Mouse (Mus musculus): ENCODE measurements around the gene Igflr1.

The Igflr1 gene

DNA sequence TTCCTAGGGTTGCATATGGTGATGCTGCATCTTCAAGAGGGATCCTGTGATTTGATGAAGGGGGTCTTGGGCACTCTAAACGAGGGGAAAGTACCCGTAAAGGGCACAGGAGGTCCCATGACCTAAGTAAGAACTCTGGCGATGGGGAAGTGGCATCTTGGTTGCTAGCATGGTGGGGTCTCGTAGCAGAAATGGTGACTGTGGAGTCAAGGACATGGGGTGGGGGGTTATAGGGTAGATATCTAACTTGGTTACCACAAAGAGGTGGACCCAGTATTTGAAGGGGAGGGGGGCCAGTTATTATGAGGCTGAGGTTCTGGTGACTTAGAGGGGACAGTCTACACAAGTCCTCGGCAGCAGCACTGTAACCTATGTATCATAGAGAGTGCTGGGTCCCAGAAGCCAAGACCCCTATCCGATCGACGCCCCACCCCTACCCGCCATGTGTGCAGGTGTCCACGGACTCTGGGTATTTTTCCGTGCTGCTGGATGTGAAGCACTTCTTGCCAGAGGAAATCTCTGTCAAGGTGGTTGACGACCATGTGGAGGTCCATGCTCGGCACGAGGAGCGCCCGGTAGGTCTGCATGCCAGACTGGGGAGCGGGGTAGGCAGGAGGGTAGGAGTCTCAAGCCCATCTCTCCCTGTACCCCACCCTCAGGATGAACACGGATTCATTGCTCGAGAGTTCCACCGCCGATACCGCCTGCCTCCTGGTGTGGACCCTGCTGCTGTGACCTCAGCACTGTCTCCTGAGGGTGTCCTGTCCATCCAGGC is 11.2 kb upstream of the Igflr1 start:
- no peak for DNase-seq (ENCODE audit: low read depth)

DNA sequence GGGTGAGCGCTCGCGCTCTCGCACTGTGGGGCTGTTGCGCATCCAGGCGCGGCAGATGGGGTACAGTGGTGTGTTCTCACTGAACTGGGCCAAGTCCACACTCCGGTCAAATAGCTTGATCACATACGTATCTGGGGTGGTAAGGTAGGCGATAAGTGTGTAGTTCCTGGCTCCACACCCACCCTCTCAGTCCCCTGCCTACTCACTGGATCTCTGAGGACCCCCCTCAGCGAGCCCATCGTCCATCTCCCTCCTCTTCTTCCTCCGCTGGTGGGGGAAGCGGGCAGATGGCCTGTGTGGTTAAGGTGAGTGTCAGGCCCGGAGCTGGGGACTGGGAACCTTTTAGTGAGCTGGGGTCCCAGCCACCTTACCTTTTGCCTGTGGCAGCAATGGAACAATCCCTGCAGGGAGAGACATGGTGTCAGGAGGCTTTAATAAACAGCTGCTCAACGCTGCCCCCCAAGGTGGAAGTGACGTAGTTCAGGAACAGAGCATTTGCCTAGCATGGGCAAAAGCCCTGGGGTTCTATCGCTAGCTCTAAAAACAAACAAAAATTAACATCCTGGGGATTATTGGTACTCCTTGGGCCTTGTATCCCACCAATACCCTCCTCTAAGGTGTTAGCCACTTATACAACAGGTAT is 8.2 kb upstream of the Igflr1 start:
- peak; percentile 46 for DNase-seq (ENCODE audit: low read depth)

DNA sequence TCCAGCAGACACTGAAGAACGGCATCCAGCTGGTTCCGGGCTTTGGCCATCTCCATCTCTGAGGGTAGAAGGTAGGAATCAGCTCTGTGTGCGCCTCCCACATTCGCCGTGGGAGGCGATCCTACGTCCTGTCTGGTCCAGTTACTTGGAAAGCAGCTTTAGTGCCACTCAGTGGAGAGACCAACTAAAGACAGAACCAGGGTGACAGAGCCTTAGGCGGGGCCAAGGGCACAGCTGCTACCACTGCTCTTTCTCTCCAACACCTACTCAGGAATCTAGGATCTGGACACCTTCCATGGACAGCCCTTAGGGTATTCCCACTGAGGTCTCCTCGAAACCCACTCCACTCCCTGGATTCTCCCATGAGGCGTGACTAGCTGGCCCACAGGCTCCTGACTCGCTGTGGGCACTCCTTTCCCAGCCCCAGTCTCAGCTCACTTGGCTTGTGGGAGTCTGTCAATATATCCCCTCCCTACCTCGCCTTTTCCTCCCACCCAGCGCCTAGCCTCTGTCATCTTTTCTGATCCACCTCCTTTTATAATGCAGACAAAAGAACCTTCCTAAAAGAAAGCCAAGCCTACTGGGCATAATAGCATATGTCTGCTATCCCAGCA is 7.2 kb upstream of the Igflr1 start:
- DNase-seq (ENCODE audit: low read depth) = no peak

DNA sequence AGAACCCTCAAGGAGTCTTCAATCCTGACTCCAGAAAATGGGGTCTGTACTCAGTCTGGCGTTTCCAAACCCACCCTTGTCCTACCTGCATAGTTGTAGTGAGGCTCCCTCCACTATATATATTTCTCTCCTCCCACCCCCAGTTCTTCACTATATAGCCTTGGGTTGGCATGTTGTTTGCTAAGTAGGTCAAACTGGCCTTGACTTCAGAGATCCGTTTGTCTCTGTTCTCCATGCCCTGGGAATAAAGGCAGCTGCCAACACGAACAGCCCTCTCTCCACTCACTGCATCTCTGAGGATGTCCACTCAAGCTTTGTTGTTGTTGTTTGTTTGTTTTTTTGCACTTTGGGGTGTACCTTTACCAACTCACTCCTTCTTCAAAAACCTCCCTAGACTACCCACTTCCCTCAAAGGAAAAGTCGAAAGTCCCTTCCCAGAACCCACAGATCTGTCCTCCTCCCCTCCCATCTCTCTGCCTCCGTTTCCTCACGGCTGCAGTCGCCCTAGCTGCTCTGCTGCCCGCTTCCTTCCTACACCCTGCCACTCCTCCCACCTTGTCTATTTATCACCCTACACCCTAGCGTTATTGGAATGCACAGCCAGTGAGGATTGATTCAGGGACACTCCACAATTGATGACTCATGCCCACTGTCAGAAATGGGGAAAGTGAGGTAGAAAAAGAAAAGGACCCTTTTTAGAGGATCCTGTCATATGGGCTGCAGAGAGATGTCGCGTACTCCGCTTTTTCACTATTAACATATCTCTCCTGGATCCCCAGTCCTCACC is 6.4 kb upstream of the Igflr1 start:
- DNase-seq (ENCODE audit: low read depth) = no peak

DNA sequence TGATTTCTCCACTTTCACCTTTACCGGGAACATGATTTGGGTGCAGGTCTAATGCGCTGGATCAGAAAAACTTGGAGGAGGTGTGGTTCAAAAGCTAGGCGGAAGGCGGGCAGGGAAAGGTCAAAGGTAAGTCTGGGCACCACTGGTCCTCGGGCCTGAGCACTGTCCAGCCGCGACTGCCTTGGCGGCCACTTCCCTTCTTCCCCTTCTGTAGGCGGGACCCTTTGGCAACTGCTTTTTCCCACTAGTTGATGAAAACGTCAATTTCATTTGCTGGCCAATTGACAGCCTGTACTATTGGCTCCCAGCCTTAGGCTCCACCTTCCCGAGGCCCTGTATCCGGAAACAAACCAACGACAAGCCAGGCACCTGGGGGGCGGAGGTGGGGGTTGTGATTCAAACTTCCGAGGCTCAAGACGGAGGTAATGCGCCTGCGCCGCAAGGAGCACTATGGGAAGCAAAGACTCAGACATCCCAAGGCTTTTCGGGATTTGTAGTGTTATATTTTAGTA is 5.7 kb upstream of the Igflr1 start, which contains the start of gene Lin37:
Gene Lin37 (minus strand): TSS at position 396 of the 512 bp plus-strand sequence.
- DNase-seq (ENCODE audit: low read depth) = peak; percentile 99

DNA sequence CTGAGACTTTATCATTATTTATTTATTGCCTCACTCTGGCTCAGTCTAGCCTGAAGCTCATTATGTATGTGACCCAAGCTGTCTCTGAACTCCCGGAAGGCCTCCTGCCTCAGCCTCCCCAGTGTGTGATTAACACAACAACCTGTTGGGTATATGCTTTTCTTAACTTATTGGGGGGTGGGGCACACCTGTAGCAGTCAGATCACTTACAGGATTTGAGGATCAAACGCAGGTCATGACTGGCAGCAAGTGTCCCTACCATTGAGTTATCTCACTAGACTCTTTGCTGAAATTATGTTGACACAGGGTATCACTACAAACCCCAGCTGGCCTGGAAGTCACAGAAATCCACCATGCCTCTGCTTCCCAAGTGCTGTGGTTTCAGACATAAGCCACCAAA is 4.9 kb upstream of the Igflr1 start:
- DNase-seq (ENCODE audit: low read depth) = no peak

DNA sequence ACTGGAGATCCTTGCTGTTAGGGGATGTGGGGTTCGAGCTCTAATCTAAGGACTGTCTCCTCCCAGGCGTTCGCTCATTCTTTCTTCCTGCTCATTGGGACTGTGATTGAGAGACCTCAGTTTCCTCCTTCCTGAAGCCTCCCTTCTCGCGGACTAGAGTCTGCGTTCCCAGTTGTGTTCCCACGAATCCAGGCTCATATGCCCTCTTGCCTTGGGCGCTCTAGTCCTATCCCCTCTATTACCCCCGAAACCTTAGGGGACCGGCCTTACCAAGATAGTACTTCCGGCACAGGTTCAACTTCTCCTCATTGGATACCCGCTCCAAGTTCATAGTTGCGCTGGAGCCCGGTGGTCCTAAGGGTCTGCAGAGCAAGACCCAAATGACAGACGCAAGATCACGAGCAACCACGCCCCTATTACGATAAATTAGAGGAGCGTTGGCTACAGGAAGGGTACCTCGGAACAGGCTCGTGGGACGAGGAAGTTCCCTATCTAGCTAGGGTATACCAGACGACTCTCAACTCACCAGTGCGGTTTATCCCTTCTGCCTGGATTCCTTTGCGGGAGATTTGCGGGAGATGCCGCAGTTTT is 2.6 kb upstream of the Igflr1 start:
- no peak for DNase-seq (ENCODE audit: low read depth)

DNA sequence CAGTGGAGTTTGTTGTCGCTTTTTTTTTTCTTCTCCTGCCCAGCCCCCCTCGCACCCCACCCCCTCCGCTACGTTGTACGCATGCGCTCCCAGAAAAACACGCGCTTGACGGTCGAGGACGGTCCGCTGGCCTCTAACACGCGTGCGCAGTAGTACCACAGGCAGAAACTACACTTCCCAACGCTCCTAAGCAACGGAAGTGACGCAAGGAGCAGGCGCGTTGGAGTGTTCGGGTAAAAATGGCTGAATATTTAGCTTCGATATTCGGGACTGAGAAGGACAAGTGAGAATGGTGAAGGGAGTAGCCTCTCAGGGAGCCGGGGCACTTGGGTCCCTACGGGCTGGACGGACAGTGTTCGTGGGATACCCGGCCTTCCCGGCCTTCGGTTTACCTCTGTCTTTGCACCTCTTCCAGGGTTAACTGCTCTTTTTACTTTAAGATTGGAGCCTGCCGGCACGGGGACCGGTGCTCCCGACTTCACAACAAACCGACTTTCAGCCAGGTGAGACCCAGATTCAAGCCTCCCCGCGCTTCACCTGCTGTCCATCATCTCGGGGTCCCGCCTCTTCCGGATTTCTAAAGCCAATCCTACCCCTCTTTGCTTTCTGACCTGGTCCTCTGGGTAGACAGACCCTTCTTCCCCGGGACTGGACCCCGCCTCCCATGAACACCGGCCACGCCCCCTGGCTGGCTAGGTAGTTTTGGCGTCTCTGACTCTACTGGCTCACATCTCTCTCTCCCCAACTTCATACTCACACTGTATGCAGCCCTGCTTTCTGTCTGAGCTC is 1.9 kb upstream of the Igflr1 start, which contains the start of the genes U2af1l4, Gm49396 and Psenen:
Gene U2af1l4 (plus strand): TSS at position 185 of the 789 bp plus-strand sequence.
Gene Gm49396 (plus strand): TSS at position 228 of the 789 bp plus-strand sequence.
Gene Psenen (minus strand): TSS at position 511 of the 789 bp plus-strand sequence.
- DNase-seq (ENCODE audit: low read depth) = peak; percentile 99

DNA sequence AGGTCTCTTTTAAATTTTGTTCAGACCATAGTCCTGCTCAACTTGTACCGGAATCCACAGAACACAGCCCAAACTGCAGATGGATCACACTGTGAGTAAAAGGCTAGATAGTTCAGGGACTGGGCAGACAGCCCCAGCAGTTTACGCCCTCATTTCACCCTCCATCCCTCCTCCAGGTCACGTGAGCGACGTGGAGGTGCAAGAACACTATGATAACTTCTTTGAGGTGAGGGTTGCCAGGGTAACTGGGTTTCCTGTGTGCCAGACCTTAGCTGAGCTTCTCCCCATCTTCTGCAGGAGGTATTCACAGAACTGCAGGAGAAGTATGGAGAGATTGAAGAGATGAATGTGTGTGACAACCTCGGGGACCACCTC is 1.3 kb upstream of the Igflr1 start:
- no peak for DNase-seq (ENCODE audit: low read depth)

DNA sequence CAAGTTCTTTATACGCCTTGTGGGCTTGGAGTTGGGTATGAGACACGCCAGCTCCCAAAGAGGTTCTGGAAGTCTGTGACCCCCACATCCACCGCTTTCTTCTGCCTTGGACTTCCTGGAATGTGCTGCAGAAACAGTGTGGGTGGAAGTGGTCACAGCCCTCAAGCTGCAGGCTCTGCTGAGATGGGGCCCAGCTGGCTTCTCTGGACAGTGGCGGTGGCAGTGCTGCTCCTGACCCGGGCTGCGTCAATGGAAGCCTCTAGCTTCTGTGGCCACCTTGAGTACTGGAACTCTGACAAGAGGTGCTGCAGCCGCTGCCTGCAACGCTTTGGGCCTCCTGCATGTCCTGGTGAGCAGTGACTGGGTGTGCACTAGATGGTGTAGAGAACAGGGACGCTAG is 806 bp downstream of the Igflr1 start:
- no peak for DNase-seq (ENCODE audit: low read depth)

DNA sequence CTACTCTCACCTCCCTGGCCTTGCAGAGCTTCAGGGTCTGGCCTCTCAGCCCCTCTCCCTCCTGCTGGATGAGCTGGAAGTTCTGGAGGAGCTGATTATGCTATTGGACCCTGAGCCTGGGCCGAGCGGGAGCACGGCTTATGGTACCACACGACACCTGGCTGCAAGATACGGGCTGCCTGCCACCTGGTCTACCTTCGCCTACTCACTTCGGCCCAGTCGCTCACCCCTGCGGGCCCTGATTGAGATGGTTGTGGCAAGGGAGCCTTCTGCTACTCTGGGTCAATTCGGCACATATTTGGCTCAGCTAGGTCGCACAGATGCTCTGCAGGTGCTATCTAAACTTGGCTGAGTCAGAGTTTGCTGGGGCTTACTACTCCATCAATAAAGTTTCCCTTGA is 2.3 kb downstream of the Igflr1 start:
- DNase-seq (ENCODE audit: low read depth) = no peak

DNA sequence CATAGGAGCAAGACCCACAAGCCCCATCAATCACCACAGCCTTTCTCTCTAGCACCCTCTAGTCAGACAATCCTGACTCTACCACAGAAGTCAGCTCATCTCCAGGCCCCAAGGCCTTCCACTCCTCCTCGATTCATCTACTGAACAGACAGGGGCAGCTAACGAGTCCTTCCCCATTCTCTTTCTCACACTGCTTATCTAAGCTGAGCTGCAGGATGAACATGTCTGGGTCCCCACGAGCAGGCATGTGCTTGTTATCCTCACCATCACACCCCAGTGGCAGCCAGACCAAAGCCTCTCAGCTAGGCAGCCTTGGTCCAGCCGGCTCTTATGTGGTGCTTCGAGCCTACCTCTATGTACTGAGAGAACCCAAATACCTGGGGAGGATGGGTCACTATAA is 7.2 kb downstream of the Igflr1 start:
- no peak for DNase-seq (ENCODE audit: low read depth)

DNA sequence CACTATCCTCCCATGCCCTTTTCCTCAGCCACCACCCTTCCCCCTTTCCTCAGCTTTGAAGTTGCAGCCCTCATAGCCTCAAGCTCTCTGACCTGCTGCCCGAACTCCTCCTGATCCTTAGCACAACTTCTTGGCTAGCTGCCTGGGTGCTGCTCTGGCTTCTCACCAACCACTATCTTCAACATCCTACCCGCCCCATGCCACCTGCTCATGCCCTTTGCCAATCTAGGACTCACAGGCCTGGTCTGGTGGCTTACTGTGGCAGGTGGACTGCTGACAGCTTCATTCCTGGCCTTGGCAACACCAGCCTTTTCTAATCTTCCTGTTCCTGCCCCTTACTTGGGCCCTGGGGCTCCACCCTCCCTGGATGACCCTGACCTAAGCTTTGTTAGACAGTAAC is 7.7 kb downstream of the Igflr1 start:
- DNase-seq (ENCODE audit: low read depth) = no peak

DNA sequence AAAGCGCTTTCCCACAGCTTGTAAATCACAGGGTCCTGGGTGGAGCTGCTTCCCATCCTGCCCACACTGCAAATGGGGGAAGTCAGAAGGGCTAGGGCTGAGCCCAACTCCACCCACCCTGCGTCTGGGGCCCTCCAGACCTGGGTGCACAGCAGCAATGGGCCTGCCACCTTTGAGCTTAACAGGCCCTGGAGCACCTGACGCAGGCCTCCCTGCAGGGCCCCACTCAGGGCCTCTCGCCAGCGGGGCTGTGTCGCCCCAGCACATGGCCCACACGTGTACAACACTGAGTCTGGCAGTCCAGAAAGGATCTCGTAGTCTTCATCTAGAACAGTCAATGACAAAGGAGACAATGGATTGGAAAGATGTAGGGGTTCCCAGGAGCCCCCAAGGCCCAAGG is 14.7 kb downstream of the Igflr1 start:
- no peak for DNase-seq (ENCODE audit: low read depth)

DNA sequence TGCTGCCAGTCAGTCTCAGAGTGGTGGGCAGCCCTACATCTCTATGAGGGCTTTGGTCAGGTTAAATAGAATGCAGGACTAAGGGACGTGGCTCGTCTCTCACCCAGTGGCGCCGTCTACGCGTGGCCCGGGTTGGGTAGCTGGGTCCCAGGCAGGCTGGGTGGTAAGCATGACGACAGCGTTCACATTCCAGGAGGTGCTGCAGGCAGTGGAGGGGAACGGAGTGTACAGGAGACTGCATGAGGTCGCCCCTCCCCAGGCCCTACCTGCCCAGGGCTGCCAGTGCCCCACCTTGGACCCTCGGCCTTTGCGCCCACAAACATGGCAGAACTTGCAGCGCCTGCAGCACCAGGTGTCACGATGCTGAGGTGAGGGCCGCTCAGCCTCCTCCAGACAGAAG is 16.3 kb downstream of the Igflr1 start:
- DNase-seq (ENCODE audit: low read depth) = no peak

DNA sequence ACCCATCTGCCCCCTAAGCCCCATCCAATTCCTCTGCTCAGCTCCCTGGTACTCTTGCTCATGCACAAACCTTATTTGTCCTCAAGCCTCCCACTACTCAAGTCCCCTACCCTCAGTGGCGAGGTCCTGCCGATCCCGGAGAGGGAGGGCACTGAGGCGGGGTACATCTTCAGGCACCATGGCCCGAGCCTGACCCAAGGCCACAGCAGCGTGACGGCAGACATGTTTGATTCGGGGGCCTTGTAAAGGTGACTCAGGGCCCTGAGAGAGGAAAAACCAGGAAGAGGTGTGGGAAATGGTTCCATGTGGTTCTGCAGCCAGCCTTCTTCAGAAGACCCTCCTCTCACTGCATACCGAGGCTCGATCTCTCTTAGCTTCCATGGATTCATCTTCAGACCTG is 19.1 kb downstream of the Igflr1 start:
- DNase-seq (ENCODE audit: low read depth) = no peak

DNA sequence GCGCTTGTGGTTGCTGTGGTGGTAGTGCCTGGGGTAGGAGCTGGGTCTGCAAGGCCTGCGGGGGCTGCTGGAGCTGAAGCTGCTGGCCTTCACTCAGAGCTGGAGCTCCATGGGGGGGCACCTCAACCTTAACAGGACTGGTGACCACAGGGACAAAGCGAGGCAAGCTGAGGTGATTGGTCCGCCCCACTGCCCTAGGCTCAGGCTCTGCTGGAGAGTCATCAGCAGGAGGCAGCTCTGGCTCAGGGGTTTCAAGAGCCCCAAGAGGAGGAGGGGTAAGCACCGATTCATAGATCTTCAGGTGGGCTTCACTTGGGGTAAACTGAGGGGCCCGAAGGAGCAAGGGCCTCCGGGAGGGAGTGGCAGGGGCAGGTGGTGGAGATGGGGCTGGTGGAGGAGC is 19.9 kb downstream of the Igflr1 start:
- no peak for DNase-seq (ENCODE audit: low read depth)

DNA sequence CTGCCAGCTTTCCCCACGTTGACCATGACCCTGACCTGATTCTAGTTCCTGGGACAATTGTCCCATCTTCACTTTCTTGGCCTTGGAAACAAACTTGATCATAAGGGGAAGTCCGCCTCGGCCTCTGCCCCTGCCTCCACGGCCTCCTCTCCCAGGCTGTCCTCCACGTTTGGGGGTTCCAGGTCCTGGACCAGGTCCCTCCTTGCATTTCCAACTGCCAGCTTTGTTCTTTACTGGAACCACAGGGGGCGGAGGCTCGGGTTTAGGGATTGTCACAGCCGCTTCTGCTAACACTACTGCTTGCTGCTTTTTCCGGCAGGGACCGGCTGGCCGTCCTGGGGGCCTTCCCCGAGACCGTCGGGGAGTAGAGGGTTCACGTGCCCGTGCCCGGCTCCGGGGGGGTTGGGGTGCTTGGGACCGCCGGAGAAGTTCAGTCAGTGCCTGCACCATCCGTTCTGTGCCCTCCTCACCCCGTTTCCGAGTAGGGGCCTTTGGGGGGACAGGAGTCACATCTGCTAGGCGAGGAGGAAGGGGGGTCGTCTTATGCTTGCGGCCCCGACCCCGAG is 21.3 kb downstream of the Igflr1 start:
- DNase-seq (ENCODE audit: low read depth) = no peak

DNA sequence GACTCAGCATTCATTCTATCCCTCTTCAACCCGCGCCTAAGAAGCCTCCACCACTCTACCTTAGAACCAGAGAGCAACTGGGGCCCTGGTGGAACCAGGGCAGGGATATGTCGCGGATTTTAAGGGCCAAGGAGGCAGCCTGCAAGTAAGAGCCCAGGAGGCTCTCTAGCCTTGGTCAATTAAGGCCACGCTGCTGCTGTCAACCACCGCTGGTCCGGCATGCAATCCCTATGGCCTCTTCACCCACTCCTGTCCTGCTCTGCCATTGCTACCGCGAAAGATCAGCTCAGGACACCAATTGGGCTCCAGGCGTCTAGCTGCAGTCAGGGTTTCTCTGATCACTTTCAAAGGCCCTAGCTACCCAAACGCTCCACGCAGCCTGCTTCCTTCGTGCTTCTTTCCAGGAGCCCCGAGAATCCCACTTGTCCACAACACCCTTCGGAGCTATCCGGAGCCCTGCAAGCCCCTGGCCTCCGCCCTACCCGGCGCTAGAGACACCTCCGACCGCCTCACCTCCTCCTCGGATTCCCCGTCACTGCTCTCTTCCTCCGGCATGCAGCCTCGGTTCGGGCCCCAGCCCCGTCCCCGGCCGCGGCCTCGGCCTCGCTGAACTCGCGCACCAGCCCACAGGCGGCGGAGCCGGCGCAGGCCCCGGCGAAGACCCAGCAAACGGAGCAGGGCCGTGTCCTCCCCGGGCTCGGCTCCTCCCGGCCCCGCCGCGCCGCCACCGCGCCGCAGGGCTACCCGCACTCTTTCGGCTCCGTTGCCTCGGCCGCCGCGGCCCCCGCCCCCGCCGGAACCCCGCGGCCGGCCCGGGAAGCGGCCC is 22.8 kb downstream of the Igflr1 start:
- peak; percentile 37 for DNase-seq (ENCODE audit: low read depth)
